Mouse (Mus musculus) embryonic facial prominence, embryonic 14.5 days (tissue): ENCODE results near the gene Ifngr1. TPM values are rescaled to one million over a fixed set of nuclear protein-coding genes. Genes with fewer than 3 reads are reported as not detected.

Experiments used
- ATAC-seq: fragments of 200-750 bp; cut with Nextera tagmentation; 2 replicates; pipeline ENCODE4 v1.8.0; 2017; ENCODE audit warnings: low read depth, moderate number of reproducible peaks, moderate TSS enrichment
- DNase-seq: peaks from one replicate; pipeline ENCODE4 v3.0.0-alpha.2; 2015; ENCODE audit warnings: low spot score
- H3K27ac ChIP-seq: fragments of 300-500 bp; sonication (generic); replicated peaks from 2 replicates; pipeline ENCODE4 v1.5.1; 2014; ENCODE audit warnings: low read depth, mild to moderate bottlenecking, low read length, moderate library complexity
- H3K27me3 ChIP-seq: fragments of 300-500 bp; sonication (generic); replicated peaks from 2 replicates; pipeline ENCODE4 v1.6.1; 2014; ENCODE audit warnings: low read length; ENCODE audit not compliant: control insufficient read depth, insufficient read depth
- H3K36me3 ChIP-seq: fragments of 300-500 bp; sonication (generic); 2 replicates; pipeline ENCODE4 v1.6.1; 2014; ENCODE audit warnings: low read length, mixed read lengths; ENCODE audit not compliant: control insufficient read depth, insufficient read depth
- H3K4me1 ChIP-seq: fragments of 300-500 bp; sonication (generic); 2 replicates; pipeline ENCODE4 v1.6.1; 2014; ENCODE audit warnings: antibody characterized with exemption, low read length; ENCODE audit not compliant: control insufficient read depth, insufficient read depth
- H3K4me2 ChIP-seq: fragments of 300-500 bp; sonication (generic); 2 replicates; pipeline ENCODE4 v1.6.1; 2014; ENCODE audit warnings: low read depth, mild to moderate bottlenecking, low read length, moderate library complexity, mixed read lengths
- H3K4me3 ChIP-seq: fragments of 300-500 bp; sonication (generic); 2 replicates; pipeline ENCODE4 v1.5.1; 2014; ENCODE audit warnings: low read depth, mild to moderate bottlenecking, low read length
- H3K9ac ChIP-seq: fragments of 300-500 bp; sonication (generic); 2 replicates; pipeline ENCODE4 v1.6.1; 2014; ENCODE audit warnings: low read depth, mild to moderate bottlenecking, low read length, moderate library complexity, mixed read lengths
- H3K9me3 ChIP-seq: fragments of 300-500 bp; sonication (generic); 2 replicates; pipeline ENCODE4 v1.6.1; 2016; ENCODE audit warnings: low read length; ENCODE audit not compliant: control insufficient read depth
- WGBS: fragments of 180-500 bp; shearing (Covaris S2); extraction: QIAGEN DNeasy Blood & Tissue Kit; methylation state at CpG from one replicate; pipeline ENCODE4 v1.1.7; 2014; 5-methylcytosine and 5-hydroxymethylcytosine counted together
- polyA plus RNA-seq: library from polyadenylated mRNA; unstranded; fragments of >200 nt; fragmentation: Nextera tagmentation; extraction: Ambion mirVana; gene quantifications from 2 replicates; pipeline ENCODE4 v1.2.1, GENCODE M21; 2014

The Ifngr1 gene
- polyA plus RNA-seq, 1 experiment from 2014 or later = 60.5 TPM

GRCm38 (mm10) chr10:19631616-19632195 is 40.0 kb downstream of the Ifngr1 start:
- H3K9me3 ChIP-seq = no peaks in the 10 kb centered on the region
- DNase-seq (no peak), ATAC-seq (no peak)
- H3K27ac ChIP-seq = no peak overlapping the region
- 72% methylated on average over 13 of the region's 13 CpGs for WGBS
- H3K27me3 ChIP-seq = no peaks in the 10 kb centered on the region
- H3K4me1 ChIP-seq = no peaks in the 10 kb centered on the region
- no peaks in the 10 kb centered on the region for H3K36me3 ChIP-seq
- H3K4me2 ChIP-seq = no peak overlapping the region
- no peak overlapping the region for H3K4me3 ChIP-seq
- H3K9ac ChIP-seq = no peak overlapping the region

- H3K36me3 ChIP-seq = no peaks in the 10 kb centered on the region
- H3K4me2 ChIP-seq = no peak overlapping the region
- no peak overlapping the region for H3K9ac ChIP-seq
- WGBS = 80% methylated on average over 5 of the region's 5 CpGs
- H3K9me3 ChIP-seq = no peaks in the 10 kb centered on the region
- no peaks in the 10 kb centered on the region for H3K4me1 ChIP-seq
- no peaks in the 10 kb centered on the region for H3K27me3 ChIP-seq
- no peak overlapping the region for H3K4me3 ChIP-seq
- DNase-seq = no peak
- H3K27ac ChIP-seq = no peak overlapping the region
- no peak for ATAC-seq
Observed at GRCm38 (mm10) chr10:19638851-19639250, 47.1 kb downstream of the Ifngr1 start.

GRCm38 (mm10) chr10:19639630-19640029 is 47.9 kb downstream of the Ifngr1 start:
- H3K27ac ChIP-seq = no peak overlapping the region
- no peaks in the 10 kb centered on the region for H3K27me3 ChIP-seq
- H3K9me3 ChIP-seq = no peaks in the 10 kb centered on the region
- no peaks in the 10 kb centered on the region for H3K4me1 ChIP-seq
- H3K36me3 ChIP-seq = no peaks in the 10 kb centered on the region
- H3K9ac ChIP-seq = no peak overlapping the region
- H3K4me3 ChIP-seq = no peak overlapping the region
- no peak for DNase-seq
- ATAC-seq = no peak
- no peak overlapping the region for H3K4me2 ChIP-seq
- WGBS = 85% methylated on average over 1 of the region's 1 CpGs

GRCm38 (mm10) chr10:19645119-19645518 is 53.4 kb downstream of the Ifngr1 start:
- DNase-seq (no peak), ATAC-seq (no peak)
- no peak overlapping the region for H3K4me2 ChIP-seq
- H3K4me3 ChIP-seq = no peak overlapping the region
- 88% methylated on average over 2 of the region's 2 CpGs for WGBS
- H3K9ac ChIP-seq = no peak overlapping the region
- no peaks in the 10 kb centered on the region for H3K4me1 ChIP-seq
- no peaks in the 10 kb centered on the region for H3K27me3 ChIP-seq
- no peaks in the 10 kb centered on the region for H3K9me3 ChIP-seq
- no peaks in the 10 kb centered on the region for H3K36me3 ChIP-seq
- H3K27ac ChIP-seq = no peak overlapping the region

GRCm38 (mm10) chr10:19657426-19657825 is 65.7 kb downstream of the Ifngr1 start:
- WGBS = 79% methylated on average over 9 of the region's 9 CpGs
- no peaks in the 10 kb centered on the region for H3K4me1 ChIP-seq
- H3K9me3 ChIP-seq = no peaks in the 10 kb centered on the region
- no peaks in the 10 kb centered on the region for H3K27me3 ChIP-seq
- DNase-seq (no peak), ATAC-seq (no peak)
- H3K36me3 ChIP-seq = no peaks in the 10 kb centered on the region
- H3K27ac ChIP-seq = no peak overlapping the region
- no peak overlapping the region for H3K4me3 ChIP-seq
- H3K9ac ChIP-seq = no peak overlapping the region
- no peak overlapping the region for H3K4me2 ChIP-seq

Other genes starting within 250 kb of the Ifngr1 start
- 0.13 TPM in 1 of 2 replicates, not detected in the other for gene Olig3, start 235.4 kb upstream of the Ifngr1 start, polyA plus RNA-seq
- gene Il22ra2, start 30.0 kb downstream of the Ifngr1 start, polyA plus RNA-seq = 0.11 TPM in 1 of 2 replicates, not detected in the other
- 0.46 and 0.59 TPM in 2 replicates for gene Il20ra, start 120.6 kb downstream of the Ifngr1 start, polyA plus RNA-seq